Mouse (Mus musculus) erythroblast, embryonic 14.5 days (primary cell): Measurements from ENCODE around the gene Calhm6. TPM values are rescaled to one million over a fixed set of nuclear protein-coding genes. Genes with fewer than 3 reads are reported as not detected.

Source experiments
- H3K27me3 ChIP-seq: 2 replicates; pipeline ENCODE4 v1.6.1; 2012; ENCODE audit warnings: inconsistent platforms; ENCODE audit not compliant: control insufficient read depth
- H3K36me3 ChIP-seq: 2 replicates; pipeline ENCODE4 v1.6.1; 2012; ENCODE audit warnings: mild to moderate bottlenecking, inconsistent platforms; ENCODE audit not compliant: control insufficient read depth
- H3K4me1 ChIP-seq: 2 replicates; pipeline ENCODE4 v1.6.1; 2012; ENCODE audit warnings: inconsistent platforms; ENCODE audit not compliant: control insufficient read depth
- H3K4me3 ChIP-seq: replicated peaks from 2 replicates; pipeline ENCODE3; 2012; ENCODE audit warnings: moderate library complexity, mild to moderate bottlenecking, inconsistent platforms
- H3K9me3 ChIP-seq: 2 replicates; pipeline ENCODE4 v1.6.1; 2012; ENCODE audit warnings: low read length, inconsistent platforms, mixed read lengths; ENCODE audit not compliant: control insufficient read depth
- GATA1 ChIP-seq: IDR thresholded peaks from 2 replicates; pipeline ENCODE4 v1.6.1; 2012; ENCODE audit warnings: low read length, inconsistent platforms, mixed read lengths
- TAL1 ChIP-seq: IDR thresholded peaks from 3 replicates; pipeline ENCODE4 v1.6.1; 2012; ENCODE audit warnings: low read length, inconsistent platforms, mixed read lengths
- polyA plus RNA-seq: library from polyadenylated mRNA; stranded (reverse); fragments of >175 nt; gene quantifications from 2 replicates; pipeline ENCODE4 v1.2.3, GENCODE M21; 2012

The Calhm6 gene
- polyA plus RNA-seq, 1 experiment = not detected

GRCm38 (mm10) chr10:34150454-34150853, 22.7 kb upstream of the Calhm6 start:
- Histone ChIP-seq H3K4me3 (no peak overlapping the region), H3K27me3 (no peaks in the 10 kb centered on the region), H3K36me3 (no peaks in the 10 kb centered on the region), H3K9me3 (no peaks in the 10 kb centered on the region), H3K4me1 (no peaks in the 10 kb centered on the region)
- no peak for TF ChIP-seq TAL1
- TF ChIP-seq GATA1 = no peak

- Histone ChIP-seq H3K9me3 (no peaks in the 10 kb centered on the region), H3K4me3 (no peak overlapping the region), H3K27me3 (no peaks in the 10 kb centered on the region), H3K36me3 (no peaks in the 10 kb centered on the region), H3K4me1 (no peaks in the 10 kb centered on the region)
- TF ChIP-seq GATA1 = no peak
- no peak for TF ChIP-seq TAL1
Observed at GRCm38 (mm10) chr10:34149772-34150171, 22.0 kb upstream of the Calhm6 start.

- TF ChIP-seq GATA1 = no peak
- TF ChIP-seq TAL1 = no peak
- no peaks in the 10 kb centered on the region for H3K27me3 ChIP-seq
- no peaks in the 10 kb centered on the region for H3K9me3 ChIP-seq
- H3K4me1 ChIP-seq = no peaks in the 10 kb centered on the region
- no peaks in the 10 kb centered on the region for H3K36me3 ChIP-seq
- no peak overlapping the region for H3K4me3 ChIP-seq
Observed at GRCm38 (mm10) chr10:34141693-34142092, 13.9 kb upstream of the Calhm6 start.

- H3K4me3 ChIP-seq = no peak overlapping the region
- no peaks in the 10 kb centered on the region for H3K36me3 ChIP-seq
- no peaks in the 10 kb centered on the region for H3K27me3 ChIP-seq
- no peaks in the 10 kb centered on the region for H3K4me1 ChIP-seq
- H3K9me3 ChIP-seq = no peaks in the 10 kb centered on the region
- TF ChIP-seq GATA1 = no peak
Observed at GRCm38 (mm10) chr10:34139768-34140167, 12.0 kb upstream of the Calhm6 start.

GRCm38 (mm10) chr10:34138027-34138426, 10.2 kb upstream of the Calhm6 start:
- no peaks in the 10 kb centered on the region for H3K9me3 ChIP-seq
- no peak overlapping the region for H3K4me3 ChIP-seq
- no peaks in the 10 kb centered on the region for H3K36me3 ChIP-seq
- H3K27me3 ChIP-seq = no peaks in the 10 kb centered on the region
- H3K4me1 ChIP-seq = no peaks in the 10 kb centered on the region
- TF ChIP-seq TAL1 = no peak
- no peak for TF ChIP-seq GATA1

- TF ChIP-seq TAL1 (no peak), GATA1 (no peak)
- Histone ChIP-seq H3K36me3 (no peaks in the 10 kb centered on the region), H3K27me3 (no peaks in the 10 kb centered on the region)
Observed at GRCm38 (mm10) chr10:34136432-34136831, 8.6 kb upstream of the Calhm6 start.

GRCm38 (mm10) chr10:34131356-34131755, 3.6 kb upstream of the Calhm6 start:
- Histone ChIP-seq H3K36me3 (no peaks in the 10 kb centered on the region), H3K4me3 (no peak overlapping the region), H3K4me1 (no peaks in the 10 kb centered on the region), H3K27me3 (peaks cover 5% of the 10 kb centered on the region), H3K9me3 (no peaks in the 10 kb centered on the region)
- TF ChIP-seq GATA1 (no peak), TAL1 (no peak)

More at GRCm38 (mm10) chr10:34136432-34136831, 8.6 kb upstream of the Calhm6 start:
- Histone ChIP-seq H3K4me1 (no peaks in the 10 kb centered on the region), H3K4me3 (no peak overlapping the region), H3K9me3 (no peaks in the 10 kb centered on the region)

- no peaks in the 10 kb centered on the region for H3K36me3 ChIP-seq
- no peak overlapping the region for H3K4me3 ChIP-seq
- H3K27me3 ChIP-seq = peaks cover 5% of the 10 kb centered on the region
- no peaks in the 10 kb centered on the region for H3K9me3 ChIP-seq
- TF ChIP-seq TAL1 = no peak
- no peak for TF ChIP-seq GATA1
- no peaks in the 10 kb centered on the region for H3K4me1 ChIP-seq
Observed at GRCm38 (mm10) chr10:34128391-34128790, 607 bp upstream of the Calhm6 start.

- Histone ChIP-seq H3K9me3 (no peaks in the 10 kb centered on the region), H3K36me3 (no peaks in the 10 kb centered on the region), H3K27me3 (no peaks in the 10 kb centered on the region), H3K4me1 (no peaks in the 10 kb centered on the region), H3K4me3 (no peak overlapping the region)
- TF ChIP-seq TAL1 (no peak), GATA1 (no peak)
Observed at GRCm38 (mm10) chr10:34118421-34118820, 9.4 kb downstream of the Calhm6 start.

GRCm38 (mm10) chr10:34117770-34118169, 10.0 kb downstream of the Calhm6 start:
- H3K4me1 ChIP-seq = no peaks in the 10 kb centered on the region
- H3K27me3 ChIP-seq = no peaks in the 10 kb centered on the region
- H3K36me3 ChIP-seq = no peaks in the 10 kb centered on the region
- H3K9me3 ChIP-seq = no peaks in the 10 kb centered on the region
- TF ChIP-seq GATA1 = no peak
- no peak for TF ChIP-seq TAL1
- H3K4me3 ChIP-seq = no peak overlapping the region

GRCm38 (mm10) chr10:34117131-34117530, 10.7 kb downstream of the Calhm6 start:
- H3K4me3 ChIP-seq = no peak overlapping the region
- H3K9me3 ChIP-seq = no peaks in the 10 kb centered on the region
- H3K4me1 ChIP-seq = no peaks in the 10 kb centered on the region
- H3K27me3 ChIP-seq = no peaks in the 10 kb centered on the region
- H3K36me3 ChIP-seq = no peaks in the 10 kb centered on the region
- TF ChIP-seq TAL1 (no peak), GATA1 (no peak)
